In genomic region chr11:108532901-108533300, GRCm38 (mm10) we compare ENCODE assay signal across 19 mouse cellular contexts.
DNase-seq lines count a peak whose midpoint lies in the region; ATAC-seq and TF ChIP-seq lines count a peak whose summit lies in the region.
"Had no signal": no experiment of that assay in that cellular context is flagged by ENCODE, and none has a peak within 500 bp of the region (broad histone marks: within the 10 kb centered on the region; RNA-seq: fewer than 3 reads in every experiment).

No protein-coding gene starts in this region.

- no peak overlapping the region for H3K9ac ChIP-seq in embryonic facial prominence, embryonic 14.5 days (ENCODE audit: low read depth, low read length)
- H3K9ac ChIP-seq in kidney, embryonic 15.5 days, result no peak overlapping the region
- H3K9ac ChIP-seq: forebrain, embryonic 15.5 days; heart, embryonic 13.5 days had no signal

- 0 out of 2 replicates have a peak, but pooled peaks cover 3% of the 10 kb centered on the region for H3K36me3 ChIP-seq in embryonic facial prominence, embryonic 14.5 days (ENCODE audit: control insufficient read depth, insufficient read depth, low read length)
- H3K36me3 ChIP-seq in embryonic facial prominence, embryonic 10.5 days (replicated peaks), result no peaks in the 10 kb centered on the region; the same call in 1 of the 2 replicates
- H3K36me3 ChIP-seq in kidney, embryonic 15.5 days, result peaks cover 7% of the 10 kb centered on the region; the same call in 1 of the 2 replicates
- H3K36me3 ChIP-seq in testis, adult 2 months (ENCODE audit: control insufficient read depth, insufficient read depth, low read length), result no peaks in the 10 kb centered on the region
- H3K36me3 ChIP-seq: forebrain, embryonic 15.5 days; G1E had no signal

- no peaks in the 10 kb centered on the region for H3K9me3 ChIP-seq in embryonic facial prominence, embryonic 14.5 days (ENCODE audit: control insufficient read depth, low read length)
- no peaks in the 10 kb centered on the region for H3K9me3 ChIP-seq in embryonic facial prominence, embryonic 10.5 days
- no peaks in the 10 kb centered on the region for H3K9me3 ChIP-seq in kidney, embryonic 15.5 days (replicated peaks)
- H3K9me3 ChIP-seq: forebrain, embryonic 15.5 days; heart, embryonic 13.5 days had no signal

- TF ChIP-seq POLR2A in testis, adult 2 months (IDR thresholded peaks at IDR 0.05; ENCODE audit: control insufficient read depth, low read depth, low read length), result no peak

- no peaks in the 10 kb centered on the region for H3K27me3 ChIP-seq in embryonic facial prominence, embryonic 14.5 days (replicated peaks; ENCODE audit: control insufficient read depth, insufficient read depth, low read length)
- no peaks in the 10 kb centered on the region for H3K27me3 ChIP-seq in embryonic facial prominence, embryonic 10.5 days (replicated peaks; ENCODE audit: low read depth, poor library complexity, severe bottlenecking)
- no peaks in the 10 kb centered on the region for H3K27me3 ChIP-seq in kidney, embryonic 15.5 days
- no peaks in the 10 kb centered on the region for H3K27me3 ChIP-seq in testis, adult 2 months (ENCODE audit: control insufficient read depth, insufficient read depth, low read length)
- H3K27me3 ChIP-seq: forebrain, embryonic 15.5 days; heart, embryonic 13.5 days had no signal

- no peak overlapping the region for H3K4me2 ChIP-seq in embryonic facial prominence, embryonic 14.5 days (ENCODE audit: low read depth, low read length)
- H3K4me2 ChIP-seq in kidney, embryonic 15.5 days, result no peak overlapping the region
- H3K4me2 ChIP-seq: forebrain, embryonic 15.5 days; heart, embryonic 13.5 days had no signal

- DNase-seq in embryonic facial prominence, embryonic 14.5 days (ENCODE audit: low spot score), result peak; percentile 46
- no peak for DNase-seq in embryonic facial prominence, embryonic 10.5 days (ENCODE audit: low spot score)
- DNase-seq in kidney, postnatal 14 days, result peak; percentile 20
- DNase-seq in testis, postnatal 14 days (ENCODE audit: low spot score), result no peak
- DNase-seq: adrenal gland, adult 8-10 months; adrenal gland, postnatal 36 days; B cell, adult 2 months; cerebellum, adult 2 months; cerebellum, postnatal 10 days; gastrocnemius, postnatal 36 days; heart, adult 11 months; heart, postnatal 36 days had no signal

- 0 out of 2 replicates have a peak, but pooled peaks cover 5% of the 10 kb centered on the region for H3K4me1 ChIP-seq in embryonic facial prominence, embryonic 14.5 days (ENCODE audit: control insufficient read depth, insufficient read depth, low read length)
- H3K4me1 ChIP-seq in embryonic facial prominence, embryonic 10.5 days, result peaks cover 11% of the 10 kb centered on the region
- H3K4me1 ChIP-seq in kidney, embryonic 15.5 days, result peaks cover 1% of the 10 kb centered on the region; the same call in 1 of the 2 replicates
- no peaks in the 10 kb centered on the region for H3K4me1 ChIP-seq in testis, adult 2 months (ENCODE audit: control insufficient read depth, insufficient read depth, low read length)
- H3K4me1 ChIP-seq: forebrain, embryonic 15.5 days; heart, embryonic 13.5 days had no signal

- no peak overlapping the region for H3K4me3 ChIP-seq in embryonic facial prominence, embryonic 14.5 days (ENCODE audit: low read depth, low read length)
- no peak overlapping the region for H3K4me3 ChIP-seq in embryonic facial prominence, embryonic 10.5 days
- H3K4me3 ChIP-seq in kidney, embryonic 15.5 days (replicated peaks), result no peak overlapping the region
- peak overlapping the region; percentile 11; the same call in 1 of the 2 replicates for H3K4me3 ChIP-seq in testis, adult 2 months (ENCODE audit: control insufficient read depth, low read depth, low read length)
- H3K4me3 ChIP-seq: forebrain, embryonic 15.5 days; heart, embryonic 13.5 days had no signal

- TF ChIP-seq CTCF in testis, adult 2 months (IDR thresholded peaks at IDR 0.05; ENCODE audit: control insufficient read depth, insufficient read depth, insufficient replicate concordance, low read depth, low read length), result no peak

- ATAC-seq in embryonic facial prominence, embryonic 14.5 days (ENCODE audit: low read depth), result no peak
- no peak for ATAC-seq in kidney, embryonic 15.5 days (replicated peaks; ENCODE audit: low FRiP score)
- no peak for ATAC-seq in megakaryocyte, adult 5-6 weeks (ENCODE audit: poor library complexity, severe bottlenecking)
- ATAC-seq: CD4-positive, CD25-positive, alpha-beta regulatory T cell, adult 4 months; forebrain, embryonic 15.5 days had no signal

- no peak overlapping the region for H3K27ac ChIP-seq in embryonic facial prominence, embryonic 14.5 days (replicated peaks; ENCODE audit: low read depth, low read length)
- no peak overlapping the region for H3K27ac ChIP-seq in embryonic facial prominence, embryonic 10.5 days (replicated peaks)
- no peak overlapping the region for H3K27ac ChIP-seq in kidney, embryonic 15.5 days
- H3K27ac ChIP-seq in testis, adult 2 months (ENCODE audit: control insufficient read depth, insufficient read depth, low read depth, low read length), result no peak overlapping the region
- H3K27ac ChIP-seq: forebrain, embryonic 15.5 days; heart, embryonic 13.5 days had no signal

- 32% methylated on average over 1 of the region's 1 CpGs for WGBS in embryonic facial prominence, embryonic 14.5 days
- WGBS in embryonic facial prominence, embryonic 10.5 days, result 88% methylated on average over 1 of the region's 1 CpGs
- 61% methylated on average over 1 of the region's 1 CpGs for WGBS in kidney, embryonic 15.5 days

Comparison
In these comparisons a context has a peak if more than half of its experiments do, and no peak if none do; other contexts are left out.
1. DNase-seq: peak in embryonic facial prominence, embryonic 14.5 days (single experiment) and kidney, postnatal 14 days (single experiment); none in embryonic facial prominence, embryonic 10.5 days (single experiment) and testis, postnatal 14 days (single experiment).